Mouse (Mus musculus) heart, embryonic 11.5 days (tissue): ENCODE data around the gene Gucd1. TPM values are rescaled to one million over a fixed set of nuclear protein-coding genes. Genes with fewer than 3 reads are reported as not detected.

ENCODE experiments used
- ATAC-seq: fragments of 200-750 bp; cut with Nextera tagmentation; replicated peaks from 2 replicates; pipeline ENCODE4 v1.8.0; 2017; ENCODE audit warnings: moderate library complexity; ENCODE audit not compliant: insufficient number of reproducible peaks, low FRiP score, low TSS enrichment
- H3K27ac ChIP-seq: fragments of 300-500 bp; sonication (generic); 2 replicates; pipeline ENCODE4 v1.5.1; 2014; ENCODE audit warnings: mild to moderate bottlenecking, low read depth, low read length
- H3K27me3 ChIP-seq: fragments of 300-500 bp; sonication (generic); 2 replicates; pipeline ENCODE4 v1.6.1; 2014; ENCODE audit warnings: mild to moderate bottlenecking, low read length, mixed read lengths; ENCODE audit not compliant: control insufficient read depth, insufficient read depth
- H3K36me3 ChIP-seq: fragments of 300-500 bp; sonication (generic); 2 replicates; pipeline ENCODE4 v1.6.1; 2014; ENCODE audit warnings: mild to moderate bottlenecking, low read length, moderate library complexity, mixed read lengths; ENCODE audit not compliant: control insufficient read depth, insufficient read depth
- H3K4me1 ChIP-seq: fragments of 300-500 bp; sonication (generic); 2 replicates; pipeline ENCODE4 v1.6.1; 2014; ENCODE audit warnings: low read length; ENCODE audit not compliant: control insufficient read depth, insufficient read depth
- H3K4me2 ChIP-seq: fragments of 300-500 bp; sonication (generic); 2 replicates; pipeline ENCODE4 v1.6.1; 2014; ENCODE audit warnings: mild to moderate bottlenecking, moderate library complexity
- H3K4me3 ChIP-seq: fragments of 300-500 bp; sonication (generic); 2 replicates; pipeline ENCODE4 v1.5.1; 2014; ENCODE audit warnings: low read depth, low read length
- H3K9ac ChIP-seq: fragments of 300-500 bp; sonication (generic); 2 replicates; pipeline ENCODE4 v1.6.1; 2014; ENCODE audit warnings: mild to moderate bottlenecking, low read depth, low read length, moderate library complexity
- H3K9me3 ChIP-seq: fragments of 300-500 bp; sonication (generic); replicated peaks from 2 replicates; pipeline ENCODE4 v1.6.1; 2016; ENCODE audit warnings: low read length; ENCODE audit not compliant: control insufficient read depth
- WGBS: fragments of 180-500 bp; shearing (Covaris S2); extraction: QIAGEN DNeasy Blood & Tissue Kit; methylation state at CpG from one replicate; pipeline ENCODE4 v1.1.7; 2014; ENCODE audit not compliant: insufficient replicate concordance; 5-methylcytosine and 5-hydroxymethylcytosine counted together
- polyA plus RNA-seq: library from polyadenylated mRNA; unstranded; fragments of >200 nt; fragmentation: Nextera tagmentation; extraction: Ambion mirVana; gene quantifications from 2 replicates; pipeline ENCODE4 v1.2.1, GENCODE M21; 2014

Gene Gucd1
- polyA plus RNA-seq, 1 experiment from 2014 or later, result 30.5 TPM

DNA sequence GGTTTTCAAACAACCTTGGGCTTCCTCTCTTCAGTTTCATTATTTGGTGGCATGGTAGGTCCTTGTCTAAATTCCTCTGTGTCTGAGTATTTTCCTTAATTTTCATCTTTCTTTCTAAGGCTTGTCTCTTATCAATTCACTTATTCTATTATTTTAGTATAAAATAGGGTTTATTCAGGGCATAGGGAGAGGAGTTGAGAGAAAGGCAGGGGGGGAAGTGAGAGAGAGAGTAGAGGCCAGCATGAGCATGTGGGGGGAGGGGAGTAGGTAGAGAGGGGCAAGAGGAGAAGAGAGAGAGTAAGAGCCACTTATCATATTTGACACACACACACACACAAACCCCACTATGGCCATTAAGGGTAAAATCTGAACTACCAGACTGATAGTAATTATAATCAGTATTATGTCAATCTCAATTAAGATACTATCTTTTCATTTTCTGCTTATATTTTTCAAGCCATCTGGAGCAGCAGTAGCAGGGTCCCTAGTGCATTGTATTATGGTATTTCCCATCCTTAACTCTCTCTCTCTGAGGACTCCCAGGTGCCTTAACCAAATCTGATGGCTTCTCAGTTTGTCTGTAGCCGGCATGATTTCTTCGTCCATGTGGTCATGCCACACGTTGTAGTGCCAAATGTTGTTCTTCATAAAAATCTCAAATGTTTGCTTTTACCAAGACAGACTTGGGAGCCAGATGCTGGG lies 26.4 kb downstream of the Gucd1 start:
- no peak overlapping the region for H3K9ac ChIP-seq
- no peak overlapping the region for H3K27ac ChIP-seq
- WGBS, result 85% methylated on average over 3 of the region's 3 CpGs
- H3K4me2 ChIP-seq, result no peak overlapping the region
- H3K4me1 ChIP-seq, result peaks cover 4% of the 10 kb centered on the region; the same call in 1 of the 2 replicates
- H3K27me3 ChIP-seq, result no peaks in the 10 kb centered on the region
- ATAC-seq, result no peak
- H3K36me3 ChIP-seq, result no peaks in the 10 kb centered on the region
- H3K9me3 ChIP-seq, result no peaks in the 10 kb centered on the region
- no peak overlapping the region for H3K4me3 ChIP-seq

DNA sequence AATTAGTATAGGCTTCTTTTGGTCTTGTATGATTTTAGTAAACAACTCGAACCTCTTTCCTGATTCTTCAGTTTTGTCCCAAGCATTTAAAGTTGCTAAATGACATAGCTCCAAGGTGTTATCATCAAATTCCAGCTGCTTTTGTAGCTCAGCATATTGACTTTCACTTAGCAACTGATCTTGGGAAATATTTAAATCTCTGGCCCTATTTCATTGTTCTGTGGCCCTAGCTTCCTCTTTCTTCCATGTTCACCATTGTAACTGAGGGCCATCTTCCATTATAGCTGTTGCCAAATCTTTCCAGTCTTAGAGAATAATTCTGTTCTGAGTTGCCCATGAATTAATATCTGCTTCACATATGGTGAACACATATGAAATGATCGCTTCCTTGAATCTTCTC lies 27.0 kb downstream of the Gucd1 start:
- H3K27ac ChIP-seq, result no peak overlapping the region
- no peak for ATAC-seq
- 74% methylated on average over 2 of the region's 2 CpGs for WGBS

GRCm38 (mm10) chr10:75489522-75489921 lies 28.2 kb downstream of the Gucd1 start:
- Histone ChIP-seq H3K27ac (no peak overlapping the region), H3K4me3 (no peak overlapping the region), H3K4me2 (no peak overlapping the region), H3K4me1 (no peaks in the 10 kb centered on the region), H3K9me3 (no peaks in the 10 kb centered on the region), H3K27me3 (no peaks in the 10 kb centered on the region), H3K9ac (no peak overlapping the region), H3K36me3 (no peaks in the 10 kb centered on the region)
- no peak for ATAC-seq
- 76% methylated on average over 2 of the region's 2 CpGs for WGBS

More for the DNA sequence above, 27.0 kb downstream of the Gucd1 start:
- Histone ChIP-seq H3K9me3 (no peaks in the 10 kb centered on the region), H3K4me3 (no peak overlapping the region), H3K36me3 (no peaks in the 10 kb centered on the region), H3K9ac (no peak overlapping the region), H3K4me1 (peaks cover 4% of the 10 kb centered on the region; the same call in 1 of the 2 replicates), H3K27me3 (no peaks in the 10 kb centered on the region), H3K4me2 (no peak overlapping the region)

DNA sequence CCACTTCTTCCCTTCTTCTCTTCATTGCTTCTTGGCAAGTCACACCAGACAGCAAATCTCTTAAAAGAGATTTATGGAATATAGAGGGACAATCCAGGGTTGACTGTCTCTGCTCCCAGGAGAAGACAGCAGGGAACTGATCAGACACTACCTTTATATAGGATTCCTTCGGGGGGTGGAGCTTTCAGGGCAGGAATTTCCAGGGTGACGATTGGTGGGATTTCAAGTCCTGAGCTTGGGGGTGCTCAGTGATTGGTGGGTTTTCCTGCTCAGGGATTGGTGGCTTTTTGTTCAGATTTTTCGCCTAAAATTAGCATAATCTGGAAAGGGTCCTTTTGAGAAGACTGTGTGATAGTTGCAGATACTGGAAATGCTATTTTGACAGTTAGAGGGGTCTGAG lies 30.6 kb downstream of the Gucd1 start:
- 53% methylated on average over 3 of the region's 3 CpGs for WGBS
- Histone ChIP-seq H3K4me2 (no peak overlapping the region), H3K27me3 (no peaks in the 10 kb centered on the region), H3K27ac (no peak overlapping the region), H3K9ac (no peak overlapping the region), H3K36me3 (no peaks in the 10 kb centered on the region), H3K9me3 (no peaks in the 10 kb centered on the region), H3K4me3 (no peak overlapping the region), H3K4me1 (no peaks in the 10 kb centered on the region)
- ATAC-seq, result no peak

DNA sequence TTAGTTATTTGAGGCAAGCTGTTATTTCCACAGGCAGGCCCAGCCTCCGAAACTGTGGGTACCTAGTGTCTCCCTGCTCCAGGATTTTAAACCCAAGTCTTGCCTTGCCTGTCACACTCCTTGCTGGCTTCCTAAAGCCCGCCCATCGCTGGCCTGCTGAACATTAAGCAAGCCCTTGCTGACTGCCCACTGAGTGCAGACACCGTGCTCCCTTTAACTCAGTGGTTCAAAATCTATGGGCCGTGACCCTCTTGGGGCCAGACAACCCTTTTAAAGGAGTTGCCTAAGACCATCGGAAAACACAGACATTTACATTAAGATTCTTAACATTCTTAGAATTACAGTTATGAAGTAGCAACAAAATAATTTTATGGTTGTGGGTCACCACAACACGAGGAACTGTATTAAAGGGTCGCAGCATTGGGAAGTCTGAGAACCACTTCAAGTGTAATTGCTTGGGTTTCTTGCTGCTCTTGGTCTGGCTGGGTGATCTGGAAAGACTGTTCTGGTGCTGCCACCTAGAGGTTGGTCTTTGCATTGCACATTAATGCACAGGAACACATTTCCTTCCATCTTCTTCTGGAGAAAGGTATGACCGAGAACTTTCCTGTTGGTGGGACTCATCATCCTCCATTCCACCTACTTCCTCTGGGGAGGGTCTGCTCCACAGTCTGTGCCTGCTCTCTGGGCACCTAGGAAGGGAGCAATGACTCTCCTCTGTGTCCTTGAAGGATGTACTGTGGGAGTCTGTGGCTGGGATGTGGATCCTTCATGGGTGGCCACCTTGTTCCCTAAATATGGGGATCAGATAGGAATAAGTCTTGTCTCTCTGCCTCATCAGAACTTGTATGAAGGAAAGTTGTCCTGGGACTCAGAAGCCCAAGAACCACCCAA lies 31.4 kb downstream of the Gucd1 start:
- Histone ChIP-seq H3K9ac (no peak overlapping the region), H3K9me3 (no peaks in the 10 kb centered on the region), H3K36me3 (no peaks in the 10 kb centered on the region), H3K4me1 (no peaks in the 10 kb centered on the region), H3K27me3 (no peaks in the 10 kb centered on the region), H3K4me2 (no peak overlapping the region), H3K4me3 (no peak overlapping the region), H3K27ac (no peak overlapping the region)
- 56% methylated on average over 9 of the region's 9 CpGs for WGBS
- ATAC-seq, result no peak

- no peaks in the 10 kb centered on the region for H3K27me3 ChIP-seq
- H3K4me2 ChIP-seq, result no peak overlapping the region
- WGBS, result 63% methylated on average over 6 of the region's 6 CpGs
These were observed 33.0 kb downstream of the Gucd1 start for GRCm38 (mm10) chr10:75484767-75485166.

GRCm38 (mm10) chr10:75484066-75484465 lies 33.7 kb downstream of the Gucd1 start:
- H3K36me3 ChIP-seq, result no peaks in the 10 kb centered on the region
- 72% methylated on average over 6 of the region's 6 CpGs for WGBS
- H3K4me3 ChIP-seq, result no peak overlapping the region
- H3K4me2 ChIP-seq, result no peak overlapping the region
- no peak for ATAC-seq
- H3K9me3 ChIP-seq, result no peaks in the 10 kb centered on the region
- no peaks in the 10 kb centered on the region for H3K4me1 ChIP-seq
- no peak overlapping the region for H3K27ac ChIP-seq
- no peak overlapping the region for H3K9ac ChIP-seq
- no peaks in the 10 kb centered on the region for H3K27me3 ChIP-seq

More at GRCm38 (mm10) chr10:75484767-75485166, 33.0 kb downstream of the Gucd1 start:
- Histone ChIP-seq H3K9ac (no peak overlapping the region), H3K4me3 (no peak overlapping the region), H3K9me3 (no peaks in the 10 kb centered on the region), H3K27ac (no peak overlapping the region), H3K36me3 (no peaks in the 10 kb centered on the region), H3K4me1 (no peaks in the 10 kb centered on the region)
- no peak for ATAC-seq

- no peaks in the 10 kb centered on the region for H3K27me3 ChIP-seq
- H3K4me3 ChIP-seq, result no peak overlapping the region
- no peak overlapping the region for H3K27ac ChIP-seq
- H3K36me3 ChIP-seq, result no peaks in the 10 kb centered on the region
- H3K9me3 ChIP-seq, result no peaks in the 10 kb centered on the region
- 84% methylated on average over 11 of the region's 11 CpGs for WGBS
- no peaks in the 10 kb centered on the region for H3K4me1 ChIP-seq
- no peak overlapping the region for H3K9ac ChIP-seq
- no peak overlapping the region for H3K4me2 ChIP-seq
- no peak for ATAC-seq
These were observed 34.8 kb downstream of the Gucd1 start for GRCm38 (mm10) chr10:75482919-75483483.
